Mouse (Mus musculus) embryo, embryonic 11 days (tissue): ENCODE results near the gene Prkg2.
A peak's percentile ranks its signal among the peaks of the same experiment; 100 is the strongest.

Experiments
- DNase-seq: peaks from one replicate; pipeline ENCODE4 v3.0.0-alpha.2; 2015

Prkg2 gene

GRCm38 (mm10) chr5:99036596-99037441 lies at the start of gene Prkg2:
Gene Prkg2 (minus strand): TSS chr5:99037351.
- peak; percentile 69 for DNase-seq

- peak; percentile 56 for DNase-seq
Observed at GRCm38 (mm10) chr5:99083955-99084354, 46.8 kb upstream of the Prkg2 start.

- DNase-seq: peak; percentile 8
Observed at GRCm38 (mm10) chr5:99078375-99078774, 41.2 kb upstream of the Prkg2 start.

- no peak for DNase-seq
Observed at GRCm38 (mm10) chr5:99068391-99068790, 31.2 kb upstream of the Prkg2 start.

- DNase-seq: no peak
Observed at GRCm38 (mm10) chr5:99062582-99062981, 25.4 kb upstream of the Prkg2 start.

GRCm38 (mm10) chr5:99039021-99039420 lies 1.9 kb upstream of the Prkg2 start:
- DNase-seq: no peak

- DNase-seq: peak; percentile 42
Observed at GRCm38 (mm10) chr5:99037442-99037811, 276 bp upstream of the Prkg2 start.

- peak; percentile 8 for DNase-seq
Observed at GRCm38 (mm10) chr5:99035961-99036360, 1.2 kb downstream of the Prkg2 start.

GRCm38 (mm10) chr5:99031551-99032149 lies 5.5 kb downstream of the Prkg2 start:
- DNase-seq: no peak

GRCm38 (mm10) chr5:99026343-99026742 lies 10.8 kb downstream of the Prkg2 start:
- DNase-seq: no peak

- DNase-seq: no peak
Observed at GRCm38 (mm10) chr5:99019709-99020108, 17.4 kb downstream of the Prkg2 start.

- DNase-seq: no peak
Observed at GRCm38 (mm10) chr5:99015140-99015539, 22.0 kb downstream of the Prkg2 start.

GRCm38 (mm10) chr5:99010448-99011151 lies 26.6 kb downstream of the Prkg2 start:
- DNase-seq: no peak

- no peak for DNase-seq
Observed at GRCm38 (mm10) chr5:98998104-98998503, 39.0 kb downstream of the Prkg2 start.

- no peak for DNase-seq
Observed at GRCm38 (mm10) chr5:98995767-98996166, 41.4 kb downstream of the Prkg2 start.

GRCm38 (mm10) chr5:98991600-98991999 lies 45.6 kb downstream of the Prkg2 start:
- DNase-seq: no peak

- DNase-seq: no peak
Observed at GRCm38 (mm10) chr5:98987634-98988033, 49.5 kb downstream of the Prkg2 start.

- no peak for DNase-seq
Observed at GRCm38 (mm10) chr5:98987116-98987515, 50.0 kb downstream of the Prkg2 start.

- no peak for DNase-seq
Observed at GRCm38 (mm10) chr5:98986459-98986858, 50.7 kb downstream of the Prkg2 start.

GRCm38 (mm10) chr5:98986011-98986410 lies 51.1 kb downstream of the Prkg2 start:
- peak; percentile 22 for DNase-seq

GRCm38 (mm10) chr5:98985077-98985476 lies 52.1 kb downstream of the Prkg2 start:
- DNase-seq: no peak

GRCm38 (mm10) chr5:98981304-98981703 lies 55.8 kb downstream of the Prkg2 start:
- DNase-seq: no peak

GRCm38 (mm10) chr5:98978316-98978715 lies 58.8 kb downstream of the Prkg2 start:
- DNase-seq: no peak
